Mouse (Mus musculus): ENCODE measurements around the gene Tdp2. TPM values are rescaled to one million over a fixed set of nuclear protein-coding genes. Genes with fewer than 3 reads are reported as not detected.

Tdp2 gene
- total RNA-seq, 2 experiments from 2014 or later: 13.1 TPM

GRCm38 (mm10) chr13:24880208-24880607 is 48.7 kb downstream of the Tdp2 start:
- DNase-seq: no peak

GRCm38 (mm10) chr13:24880704-24881103 is 49.2 kb downstream of the Tdp2 start:
- no peak for DNase-seq

GRCm38 (mm10) chr13:24882411-24882810 is 50.9 kb downstream of the Tdp2 start:
- peak in 1 of 2 experiments; percentile 39 for DNase-seq

- DNase-seq: no peak
Observed at GRCm38 (mm10) chr13:24889554-24889953, 58.1 kb downstream of the Tdp2 start.

Other genes starting within 250 kb of the Tdp2 start
- gene Ripor2, start 249.5 kb upstream of the Tdp2 start, total RNA-seq (2021): 10 to 100 TPM in 1 of 2 experiments, 1 to 10 TPM in 1; 7.0 to 11.4 TPM
- not detected for gene Armh2, start 90.4 kb upstream of the Tdp2 start, total RNA-seq (2021)
- gene Gmnn, start 69.8 kb upstream of the Tdp2 start, total RNA-seq (2021): 10 to 100 TPM; 61.0 to 65.8 TPM
- 100 to 1,000 TPM; 132 to 137 TPM for gene BC005537, start 30.0 kb upstream of the Tdp2 start, total RNA-seq (2021)
- gene Acot13, start 139 bp upstream of the Tdp2 start, total RNA-seq (2021): 100 to 1,000 TPM; 395 to 427 TPM
- gene D130043K22Rik, start 13.5 kb downstream of the Tdp2 start, total RNA-seq (2021): under 1 TPM in 1 of 2 experiments, not detected in 1; 0.05 TPM
- gene Aldh5a1, start 106.0 kb downstream of the Tdp2 start, total RNA-seq (2021): 10 to 100 TPM; 27.9 to 28.1 TPM
- 1 to 10 TPM; 2.0 to 2.5 TPM for gene Gpld1, start 111.5 kb downstream of the Tdp2 start, total RNA-seq (2021)
- 10 to 100 TPM; 53.5 to 54.7 TPM for gene Mrs2, start 188.7 kb downstream of the Tdp2 start, total RNA-seq (2021)
- under 1 TPM in 1 of 2 experiments, not detected in 1; 0.05 TPM for gene Dcdc2a, start 224.3 kb downstream of the Tdp2 start, total RNA-seq (2021)

Measured in heart, adult 18-20 months (tissue).